Mouse (Mus musculus) monocyte, adult 5-6 weeks (primary cell): Measurements from ENCODE around the gene Orc5. TPM values are rescaled to one million over a fixed set of nuclear protein-coding genes. Genes with fewer than 3 reads are reported as not detected.
"Not testable (repeated sequence)": the region's sequence is repeated elsewhere in the genome, so short reads cannot be mapped to it uniquely, and the experiment has no call there.

Source experiments
- ATAC-seq: fragments of 153-309, 156-312 bp; replicated peaks from 2 replicates; pipeline ENCODE4 v1.8.0; 2017; ENCODE audit warnings: mild to moderate bottlenecking; ENCODE audit not compliant: low TSS enrichment, insufficient number of reproducible peaks, severe bottlenecking, poor library complexity, low FRiP score
- total RNA-seq: library from RNA; stranded (forward); fragments of 200-1000, 200-491, 200-594 nt; gene quantifications from 3 replicates; pipeline ENCODE4 v1.2.3, GENCODE M21; 2017

Gene Orc5
- total RNA-seq, 1 experiment from 2014 or later, result 17.1 TPM

- ATAC-seq, result no peak
Measured at GRCm38 (mm10) chr5:22545305-22545704, 4.9 kb downstream of the Orc5 start.

- no peak for ATAC-seq
Measured at GRCm38 (mm10) chr5:22542676-22543075, 7.6 kb downstream of the Orc5 start.

- no peak for ATAC-seq
Measured at GRCm38 (mm10) chr5:22538996-22539600, 11.1 kb downstream of the Orc5 start.

- no peak for ATAC-seq
Measured at GRCm38 (mm10) chr5:22536695-22537094, 13.5 kb downstream of the Orc5 start.

- ATAC-seq, result no peak
Measured at GRCm38 (mm10) chr5:22532571-22532970, 17.7 kb downstream of the Orc5 start.

GRCm38 (mm10) chr5:22522612-22523011 is 27.6 kb downstream of the Orc5 start:
- ATAC-seq, result no peak

DNA sequence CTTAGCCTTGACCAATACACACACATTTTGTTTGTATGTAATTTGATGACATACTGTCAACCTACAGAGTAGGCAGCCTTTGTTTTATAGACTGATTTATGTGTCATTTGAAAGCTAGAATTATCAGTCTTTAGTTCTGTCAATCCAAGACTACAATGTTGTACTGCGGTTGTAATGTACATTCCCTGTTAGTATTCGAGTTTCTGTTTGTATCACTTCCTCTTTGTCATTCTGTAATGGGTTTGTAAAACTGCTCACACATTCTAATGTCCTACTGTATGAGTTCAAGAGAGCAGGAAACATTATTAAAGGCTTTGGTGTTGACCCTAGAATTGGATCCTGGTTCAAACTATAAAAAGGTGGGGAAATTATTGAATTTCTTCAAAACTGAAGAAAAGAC is 30.5 kb downstream of the Orc5 start:
- no peak for ATAC-seq

- not testable (repeated sequence) for ATAC-seq
Measured at GRCm38 (mm10) chr5:22515745-22516144, 34.5 kb downstream of the Orc5 start.

GRCm38 (mm10) chr5:22514231-22514630 is 36.0 kb downstream of the Orc5 start:
- ATAC-seq, result not testable (repeated sequence)

DNA sequence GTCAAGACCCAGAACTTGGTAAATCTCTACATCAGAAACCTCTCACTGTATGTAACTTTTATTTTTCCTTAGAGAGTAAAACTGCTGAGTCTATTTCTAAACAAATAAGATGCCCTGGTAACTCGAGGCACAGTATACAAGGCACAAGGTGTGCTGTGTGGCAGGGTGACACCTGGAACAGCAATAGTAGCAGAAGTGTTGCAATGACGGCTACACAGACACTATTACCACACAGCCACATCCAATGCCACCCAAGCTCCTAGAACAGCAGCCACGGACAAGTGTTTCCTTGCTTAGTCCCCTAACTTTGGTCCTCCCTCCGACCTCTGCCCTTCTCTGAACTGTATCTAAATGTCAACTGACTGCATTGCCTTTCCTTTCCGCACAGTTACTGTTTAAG is 37.6 kb downstream of the Orc5 start:
- not testable (repeated sequence) for ATAC-seq

DNA sequence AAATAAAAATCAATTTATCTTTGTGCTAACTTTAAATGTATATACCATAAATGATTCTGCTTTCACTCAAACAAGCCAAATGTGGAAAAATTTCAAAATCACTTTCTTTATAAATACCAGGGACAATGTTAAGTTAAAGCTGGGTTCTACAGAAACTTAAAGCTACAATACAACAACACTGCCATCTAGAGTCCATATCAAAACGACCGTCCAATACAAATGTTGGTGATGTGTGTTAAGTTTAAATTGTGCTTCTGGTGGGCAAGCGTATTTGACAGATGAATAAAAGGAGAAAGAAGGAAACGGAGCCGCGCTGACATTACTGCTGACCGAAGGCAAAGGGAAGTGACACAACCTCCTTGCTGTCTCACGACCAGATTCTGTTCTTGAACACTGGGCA is 38.4 kb downstream of the Orc5 start:
- ATAC-seq, result no peak

DNA sequence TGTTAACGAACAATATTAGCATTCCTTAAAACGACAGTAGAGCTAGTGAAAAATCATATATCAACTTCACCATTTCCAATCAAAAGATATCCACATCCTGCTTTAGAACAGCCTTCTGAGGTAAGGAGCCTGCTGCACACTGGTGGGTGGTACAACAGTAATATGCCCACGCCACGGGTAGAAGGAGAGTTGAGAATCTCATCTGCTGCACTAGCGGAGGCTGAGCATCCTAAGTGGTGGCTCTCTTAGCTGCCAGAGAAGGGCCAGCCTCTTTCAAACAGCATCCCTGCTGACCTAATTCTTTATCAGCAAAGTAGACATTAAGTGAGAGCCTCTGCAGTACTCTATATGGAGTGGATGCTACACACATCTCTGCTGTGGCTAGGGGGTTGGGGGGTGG is 41.7 kb downstream of the Orc5 start:
- ATAC-seq, result no peak

DNA sequence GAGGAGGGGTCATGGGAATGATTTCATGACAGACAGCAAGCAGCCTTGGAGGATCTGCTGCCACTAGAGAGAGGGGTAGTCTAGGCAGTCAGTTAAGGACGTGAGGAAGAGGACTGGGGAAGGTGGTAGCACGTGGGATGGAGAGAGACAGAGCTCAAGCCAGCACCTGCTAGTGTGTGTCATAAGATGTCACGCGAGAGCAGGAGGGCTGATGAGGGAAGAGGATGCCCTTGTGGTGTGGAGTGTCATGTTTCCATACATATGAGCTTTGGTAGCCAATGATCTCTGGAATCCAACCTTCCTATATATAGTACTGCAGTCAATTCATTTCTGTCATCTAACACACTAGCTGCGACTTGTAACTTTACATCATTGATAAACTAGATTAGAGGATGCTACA is 50.8 kb downstream of the Orc5 start:
- ATAC-seq, result no peak

- no peak for ATAC-seq
Measured at GRCm38 (mm10) chr5:22491088-22491487, 59.1 kb downstream of the Orc5 start.

DNA sequence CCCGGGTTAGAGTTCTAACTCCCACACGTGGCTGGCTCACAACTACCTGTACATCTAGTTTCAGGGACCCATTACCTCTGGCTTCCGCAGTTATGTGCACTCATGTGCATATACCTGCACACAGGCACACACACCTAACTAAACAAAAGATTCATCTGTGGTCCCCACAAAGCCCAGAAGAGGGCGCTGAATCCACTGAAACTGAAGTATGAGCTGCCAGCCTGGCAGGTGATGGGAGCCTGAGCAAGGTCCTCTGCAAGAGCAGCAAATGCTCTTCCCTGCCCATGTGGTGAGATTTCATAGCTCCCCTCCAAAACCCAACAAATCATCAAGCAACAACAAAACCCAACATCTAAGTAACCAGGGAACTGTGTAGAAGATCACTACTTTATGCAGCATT is 61.1 kb downstream of the Orc5 start:
- ATAC-seq, result no peak

- ATAC-seq, result no peak
Measured at GRCm38 (mm10) chr5:22486601-22487206, 63.5 kb downstream of the Orc5 start.

- no peak for ATAC-seq
Measured at GRCm38 (mm10) chr5:22485764-22486163, 64.5 kb downstream of the Orc5 start.

GRCm38 (mm10) chr5:22482567-22482966 is 67.7 kb downstream of the Orc5 start:
- ATAC-seq, result no peak

- not testable (repeated sequence) for ATAC-seq
Measured at GRCm38 (mm10) chr5:22472445-22472844, 77.8 kb downstream of the Orc5 start.

GRCm38 (mm10) chr5:22471243-22471642 is 79.0 kb downstream of the Orc5 start:
- no peak for ATAC-seq
